Mouse (Mus musculus) olfactory bulb, adult 2 months (tissue): Measurements from ENCODE around the gene Zc3h12d.

Source experiments
- CTCF ChIP-seq: fragments of 200-500 bp; IDR thresholded peaks from 2 replicates; pipeline ENCODE4 v1.5.1; 2012; ENCODE audit warnings: low read depth, mild to moderate bottlenecking, low read length, moderate library complexity; ENCODE audit not compliant: insufficient read depth
- POLR2A ChIP-seq: fragments of 200-500 bp; IDR thresholded peaks from 2 replicates; pipeline ENCODE4 v1.6.1; 2012; ENCODE audit warnings: mild to moderate bottlenecking, low read depth, low read length, moderate library complexity; ENCODE audit not compliant: insufficient read depth

DNA sequence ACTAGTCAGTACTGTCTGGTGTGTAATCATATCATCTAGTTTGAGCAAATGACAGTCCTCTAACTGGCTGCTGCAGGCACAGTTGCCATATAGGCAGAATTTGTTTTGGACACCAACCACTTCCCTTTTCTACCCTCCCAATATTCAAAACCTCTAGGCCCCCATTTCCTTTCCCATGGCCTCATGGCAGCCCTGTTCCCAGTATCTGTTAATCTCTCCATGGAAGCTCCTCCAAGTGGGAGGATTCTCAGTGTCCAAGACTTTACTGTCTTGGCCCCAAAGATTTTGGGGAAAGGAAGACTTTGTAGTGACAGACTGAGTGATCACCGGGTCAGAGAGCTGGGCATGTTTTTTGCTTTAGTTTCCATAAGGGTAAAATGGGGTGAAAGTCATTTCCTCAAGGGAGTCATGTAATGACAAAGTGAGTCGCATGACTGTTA, 14.9 kb downstream of the Zc3h12d start:
- no peak for TF ChIP-seq CTCF
- TF ChIP-seq POLR2A, result no peak
